Mouse (Mus musculus): ENCODE results near the gene Zfp697. TPM values are rescaled to one million over a fixed set of nuclear protein-coding genes. Genes with fewer than 3 reads are reported as not detected.
A peak's percentile ranks its signal among the peaks of the same experiment; 100 is the strongest.

Zfp697 gene
- total and polyA plus RNA-seq, 2 experiments from 2014 or later, result 18.1 to 39.5 TPM

DNA sequence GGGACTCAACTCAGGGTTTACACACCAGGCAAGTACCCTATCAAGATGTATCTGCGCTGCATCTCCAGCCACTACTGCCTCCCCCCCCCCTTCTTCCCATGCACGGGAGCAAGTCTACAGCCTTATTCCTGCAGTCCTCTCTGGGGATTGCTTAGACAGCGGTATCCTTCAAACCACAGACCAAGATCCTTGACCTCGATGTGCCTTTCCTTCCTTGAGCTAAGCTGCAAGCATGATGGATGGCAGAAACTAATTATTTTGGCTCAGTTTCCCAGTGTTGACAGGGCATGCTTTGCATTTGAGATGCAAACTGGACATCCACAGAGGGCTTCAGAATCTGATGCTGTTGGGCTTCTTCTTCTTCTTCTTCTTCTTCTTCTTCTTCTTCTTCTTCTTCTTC, 40.7 kb downstream of the Zfp697 start:
- Histone ChIP-seq H3K9me3 (ENCODE audit: low read length) (no peaks in the 10 kb centered on the region), H3K36me3 (ENCODE audit: insufficient read depth, low read length) (peaks cover 7% of the 10 kb centered on the region; the same call in 1 of the 2 replicates)
- 97% methylated on average over 4 of the region's 4 CpGs for WGBS

GRCm38 (mm10) chr3:98426749-98427148, 44.5 kb downstream of the Zfp697 start:
- ATAC-seq (ENCODE audit: low FRiP score) (no peak), DNase-seq (ENCODE audit: low spot score) (no peak)
- 53% methylated on average over 5 of the region's 5 CpGs for WGBS
- Histone ChIP-seq H3K9ac (replicated peaks; ENCODE audit: low read length, poor library complexity, severe bottlenecking) (no peak overlapping the region), H3K27ac (ENCODE audit: low read depth, low read length) (no peak overlapping the region), H3K4me2 (ENCODE audit: low read depth, low read length, poor library complexity, severe bottlenecking) (peak overlapping the region; percentile 56), H3K27me3 (ENCODE audit: insufficient read depth, low read length) (no peaks in the 10 kb centered on the region), H3K4me1 (ENCODE audit: insufficient read depth, low read length) (peaks cover 7% of the 10 kb centered on the region; the same call in 1 of the 2 replicates), H3K9me3 (ENCODE audit: low read length) (no peaks in the 10 kb centered on the region), H3K4me3 (ENCODE audit: low read depth, low read length) (peak overlapping the region; percentile 51; the same call in 1 of the 2 replicates), H3K36me3 (ENCODE audit: insufficient read depth, low read length) (peaks cover 7% of the 10 kb centered on the region; the same call in 1 of the 2 replicates)
- TF ChIP-seq CTCF (IDR thresholded peaks at IDR 0.05), result no peak

More for the DNA sequence above, 40.7 kb downstream of the Zfp697 start:
- H3K27me3 ChIP-seq (ENCODE audit: insufficient read depth, low read length), result no peaks in the 10 kb centered on the region
- ATAC-seq (ENCODE audit: low FRiP score) (no peak), DNase-seq (ENCODE audit: low spot score) (no peak)
- H3K27ac ChIP-seq (ENCODE audit: low read depth, low read length), result no peak overlapping the region
- no peaks in the 10 kb centered on the region; the same call in 1 of the 2 replicates for H3K4me1 ChIP-seq (ENCODE audit: insufficient read depth, low read length)
- no peak overlapping the region for H3K4me2 ChIP-seq (ENCODE audit: low read depth, low read length, poor library complexity, severe bottlenecking)
- no peak overlapping the region for H3K9ac ChIP-seq (replicated peaks; ENCODE audit: low read length, poor library complexity, severe bottlenecking)
- no peak for TF ChIP-seq CTCF (IDR thresholded peaks at IDR 0.05)
- H3K4me3 ChIP-seq (ENCODE audit: low read depth, low read length), result no peak overlapping the region

DNA sequence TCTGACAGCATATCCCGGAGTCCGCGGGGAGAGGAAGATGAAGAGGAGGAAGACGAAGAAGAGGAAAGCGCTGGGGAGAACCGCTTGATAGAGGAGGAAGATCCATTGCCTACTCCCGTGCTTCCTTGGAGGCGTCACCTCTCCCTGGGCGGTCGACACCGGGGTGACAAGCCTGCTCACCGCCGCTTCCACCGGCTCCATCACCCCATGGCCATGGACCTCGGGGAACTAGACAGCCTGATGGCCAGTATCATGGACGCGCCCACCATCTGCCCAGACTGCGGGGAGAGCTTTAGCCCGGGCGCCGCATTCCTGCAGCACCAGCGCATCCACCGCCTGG, 45.0 kb downstream of the Zfp697 start:
- WGBS, result 10% methylated on average over 23 of the region's 23 CpGs
- ATAC-seq (ENCODE audit: low FRiP score) (no peak), DNase-seq (ENCODE audit: low spot score) (no peak)
- Histone ChIP-seq H3K4me3 (ENCODE audit: low read depth, low read length) (peak overlapping the region; percentile 51), H3K9ac (replicated peaks; ENCODE audit: low read length, poor library complexity, severe bottlenecking) (peak overlapping the region; percentile 64), H3K27me3 (ENCODE audit: insufficient read depth, low read length) (no peaks in the 10 kb centered on the region), H3K4me1 (ENCODE audit: insufficient read depth, low read length) (peaks cover 7% of the 10 kb centered on the region; the same call in 1 of the 2 replicates), H3K36me3 (ENCODE audit: insufficient read depth, low read length) (peaks cover 7% of the 10 kb centered on the region; the same call in 1 of the 2 replicates), H3K9me3 (ENCODE audit: low read length) (no peaks in the 10 kb centered on the region), H3K27ac (ENCODE audit: low read depth, low read length) (peak overlapping the region; percentile 57), H3K4me2 (ENCODE audit: low read depth, low read length, poor library complexity, severe bottlenecking) (peak overlapping the region; percentile 56)
- TF ChIP-seq CTCF (IDR thresholded peaks at IDR 0.05), result no peak

- H3K4me1 ChIP-seq (ENCODE audit: insufficient read depth, low read length), result peaks cover 7% of the 10 kb centered on the region; the same call in 1 of the 2 replicates
- H3K27ac ChIP-seq (ENCODE audit: low read depth, low read length), result peak overlapping the region; percentile 57
- H3K4me3 ChIP-seq (ENCODE audit: low read depth, low read length), result peak overlapping the region; percentile 51
- H3K36me3 ChIP-seq (ENCODE audit: insufficient read depth, low read length), result peaks cover 7% of the 10 kb centered on the region; the same call in 1 of the 2 replicates
- peak overlapping the region; percentile 64 for H3K9ac ChIP-seq (replicated peaks; ENCODE audit: low read length, poor library complexity, severe bottlenecking)
- H3K4me2 ChIP-seq (ENCODE audit: low read depth, low read length, poor library complexity, severe bottlenecking), result peak overlapping the region; percentile 56
- DNase-seq (ENCODE audit: low spot score) (peak; percentile 81), ATAC-seq (ENCODE audit: low FRiP score) (peak; percentile 92)
- TF ChIP-seq CTCF (IDR thresholded peaks at IDR 0.05), result no peak
- H3K27me3 ChIP-seq (ENCODE audit: insufficient read depth, low read length), result no peaks in the 10 kb centered on the region
- no peaks in the 10 kb centered on the region for H3K9me3 ChIP-seq (ENCODE audit: low read length)
- WGBS, result 2% methylated on average over 104 of the region's 110 CpGs
These were observed 45.6 kb downstream of the Zfp697 start for GRCm38 (mm10) chr3:98427600-98428448.

DNA sequence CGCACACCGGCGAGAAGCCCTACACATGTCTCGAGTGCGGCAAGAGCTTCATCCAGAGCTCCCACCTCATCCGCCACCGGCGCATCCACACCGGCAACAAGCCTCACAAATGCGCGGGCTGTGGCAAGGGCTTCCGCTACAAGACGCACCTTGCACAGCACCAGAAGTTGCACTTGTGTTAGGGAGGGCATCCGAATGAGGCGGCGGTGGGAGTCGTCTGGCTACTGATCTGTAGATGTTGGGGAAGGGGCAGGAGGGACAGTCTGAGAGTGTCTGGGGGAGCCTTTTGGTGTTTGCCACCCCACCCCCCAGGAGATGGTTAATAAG, 46.2 kb downstream of the Zfp697 start:
- no peak for ATAC-seq (ENCODE audit: low FRiP score)
- H3K9ac ChIP-seq (replicated peaks; ENCODE audit: low read length, poor library complexity, severe bottlenecking), result peak overlapping the region; percentile 64
- H3K4me1 ChIP-seq (ENCODE audit: insufficient read depth, low read length), result peaks cover 7% of the 10 kb centered on the region; the same call in 1 of the 2 replicates
- H3K9me3 ChIP-seq (ENCODE audit: low read length), result no peaks in the 10 kb centered on the region
- no peak overlapping the region for H3K27ac ChIP-seq (ENCODE audit: low read depth, low read length)
- H3K27me3 ChIP-seq (ENCODE audit: insufficient read depth, low read length), result no peaks in the 10 kb centered on the region
- no peak for TF ChIP-seq CTCF (IDR thresholded peaks at IDR 0.05)
- H3K4me2 ChIP-seq (ENCODE audit: low read depth, low read length, poor library complexity, severe bottlenecking), result peak overlapping the region; percentile 56
- H3K4me3 ChIP-seq (ENCODE audit: low read depth, low read length), result peak overlapping the region; percentile 51
- DNase-seq (ENCODE audit: low spot score), result no peak
- peaks cover 7% of the 10 kb centered on the region; the same call in 1 of the 2 replicates for H3K36me3 ChIP-seq (ENCODE audit: insufficient read depth, low read length)
- WGBS, result 13% methylated on average over 17 of the region's 17 CpGs

DNA sequence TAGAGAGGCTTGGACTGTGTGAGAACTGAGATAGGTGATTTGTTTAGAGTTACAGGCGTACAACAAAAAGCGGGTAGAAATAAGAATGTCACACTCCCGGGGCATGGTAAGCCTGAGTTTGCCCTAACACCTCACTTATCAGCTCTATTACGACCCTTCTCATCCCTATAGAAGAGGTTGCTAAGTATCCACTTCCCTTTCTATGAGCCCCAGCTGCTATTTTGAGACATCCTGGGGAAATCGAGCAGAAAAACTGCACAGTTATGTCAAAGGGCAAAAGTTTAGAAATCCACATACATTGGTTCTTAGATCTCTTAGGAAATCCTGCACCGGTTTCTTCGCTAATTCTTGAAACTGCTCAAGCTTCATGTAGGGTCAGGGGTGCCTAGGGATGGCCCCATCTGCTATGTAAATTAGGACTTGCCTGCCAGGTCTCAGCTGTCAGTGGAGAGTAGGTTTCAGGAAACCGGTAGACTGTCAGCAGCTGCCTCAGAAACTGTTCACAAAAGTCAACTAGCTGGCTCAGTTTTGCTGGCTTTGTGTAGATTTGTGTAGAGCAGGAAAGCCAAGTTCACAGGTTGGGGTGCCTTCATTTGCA, 46.8 kb downstream of the Zfp697 start:
- ATAC-seq (ENCODE audit: low FRiP score), result no peak
- Histone ChIP-seq H3K4me1 (ENCODE audit: insufficient read depth, low read length) (peaks cover 7% of the 10 kb centered on the region; the same call in 1 of the 2 replicates), H3K4me3 (ENCODE audit: low read depth, low read length) (peak overlapping the region; percentile 51; the same call in 1 of the 2 replicates), H3K9ac (replicated peaks; ENCODE audit: low read length, poor library complexity, severe bottlenecking) (no peak overlapping the region), H3K9me3 (ENCODE audit: low read length) (no peaks in the 10 kb centered on the region), H3K27ac (ENCODE audit: low read depth, low read length) (no peak overlapping the region), H3K36me3 (ENCODE audit: insufficient read depth, low read length) (peaks cover 7% of the 10 kb centered on the region; the same call in 1 of the 2 replicates), H3K27me3 (ENCODE audit: insufficient read depth, low read length) (no peaks in the 10 kb centered on the region), H3K4me2 (ENCODE audit: low read depth, low read length, poor library complexity, severe bottlenecking) (no peak overlapping the region)
- no peak for TF ChIP-seq CTCF (IDR thresholded peaks at IDR 0.05)
- no peak for DNase-seq (ENCODE audit: low spot score)
- 52% methylated on average over 8 of the region's 8 CpGs for WGBS
